Comparison of ENCODE assay signal across 4 mouse cellular contexts in the genomic region with DNA sequence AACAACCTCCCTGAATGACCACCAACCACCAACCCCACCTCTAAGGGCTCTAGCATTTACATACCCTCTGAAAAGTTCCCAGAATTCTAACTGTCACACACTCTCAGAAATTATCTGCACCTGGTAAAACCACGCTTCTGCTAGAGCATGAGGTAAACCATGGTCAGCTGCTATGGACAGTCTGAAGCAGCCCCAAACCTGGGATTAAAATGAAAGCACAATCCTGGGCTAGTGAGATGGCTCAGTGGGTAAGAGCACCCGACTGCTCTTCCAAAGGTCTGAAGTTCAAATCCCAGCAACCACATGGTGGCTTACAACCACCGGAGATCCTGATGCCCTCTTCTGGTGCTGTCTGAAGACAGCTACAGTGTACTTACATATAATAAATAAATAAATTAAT. TPM values are rescaled to one million over a fixed set of nuclear protein-coding genes. Genes with fewer than 3 reads are reported as not detected.
"Had no signal": no experiment of that assay in that cellular context is flagged by ENCODE, and none has a peak within 500 bp of the region (broad histone marks: within the 10 kb centered on the region; RNA-seq: fewer than 3 reads in every experiment).

No protein-coding gene starts in this region.

RNA-seq across cellular contexts. Expression of a gene that starts 10.0 kb away (rescaled TPM):
- polyA plus RNA-seq: hindbrain, embryonic 10.5 days; hindbrain, embryonic 11.5 days; hindbrain, embryonic 13.5 days; hindbrain, embryonic 14.5 days had no signal
